ENCODE assay signal across 15 mouse cellular contexts in the genomic region with DNA sequence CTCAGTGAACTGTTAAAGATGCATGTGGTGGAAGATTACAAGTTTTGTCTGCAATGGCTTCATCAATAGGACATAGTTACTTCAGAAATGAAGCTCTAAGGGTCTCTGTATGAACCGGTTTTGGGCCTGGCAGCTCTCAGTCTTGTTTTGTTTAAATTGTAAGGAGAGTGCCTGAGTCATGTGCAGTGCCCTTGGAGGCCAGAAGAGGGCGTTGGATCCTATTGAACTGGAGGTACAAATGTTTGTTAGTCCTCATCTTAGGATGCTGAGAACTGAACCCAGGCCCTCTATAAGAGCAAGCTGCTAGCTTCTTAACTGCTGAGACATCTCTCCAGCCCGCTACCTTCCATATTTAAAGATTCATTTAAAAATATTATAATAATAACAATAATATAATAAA. TPM values are rescaled to one million over a fixed set of nuclear protein-coding genes. Genes with fewer than 3 reads are reported as not detected.
DNase-seq lines count a peak whose midpoint lies in the region; ATAC-seq and TF ChIP-seq lines count a peak whose summit lies in the region.
"Had no signal": no experiment of that assay in that cellular context is flagged by ENCODE, and none has a peak within 500 bp of the region (broad histone marks: within the 10 kb centered on the region; RNA-seq: fewer than 3 reads in every experiment).

No protein-coding gene starts in this region.

- peaks cover 16% of the 10 kb centered on the region; the same call in 1 of the 2 replicates for H3K4me1 ChIP-seq in liver, adult 2 months (ENCODE audit: control insufficient read depth, insufficient read depth, low read length)
- H3K4me1 ChIP-seq in CH12.LX (ENCODE audit: control insufficient read depth in 1 of 2, insufficient read depth in 2 of 2): peaks cover 0 to 17% of the 10 kb centered on the region in 2 experiments; a peak in 2 of 4 replicates
- H3K4me1 ChIP-seq in forebrain, embryonic 16.5 days (replicated peaks; ENCODE audit: control insufficient read depth, insufficient read depth, low read length): peaks cover 20% of the 10 kb centered on the region

- no peak overlapping the region for H3K27ac ChIP-seq in liver, adult 2 months (replicated peaks; ENCODE audit: insufficient read depth, low read depth, low read length)
- no peak overlapping the region for H3K27ac ChIP-seq in CH12.LX (ENCODE audit: insufficient read depth, low read depth)
- no peak overlapping the region for H3K27ac ChIP-seq in forebrain, embryonic 16.5 days (ENCODE audit: low read length)
- H3K27ac ChIP-seq: liver, embryonic 13.5 days; stomach, embryonic 15.5 days had no signal

- TF ChIP-seq POLR2A in liver, adult 2 months (IDR thresholded peaks at IDR 0.05; ENCODE audit: extremely low read depth, insufficient read depth, low read length): no peak
- no peak for TF ChIP-seq POLR2A in CH12.LX (IDR thresholded peaks at IDR 0.05; ENCODE audit: low read depth, low read length)
- TF ChIP-seq POLR2A in brain, embryonic 14.5 days (IDR thresholded peaks at IDR 0.05; ENCODE audit: borderline replicate concordance, extremely low read depth, insufficient read depth, insufficient read length, poor library complexity, severe bottlenecking): no peak

- no peaks in the 10 kb centered on the region for H3K36me3 ChIP-seq in liver, adult 2 months (ENCODE audit: control insufficient read depth, insufficient read depth, low read length)
- peaks cover 2 to 13% of the 10 kb centered on the region in 2 experiments for H3K36me3 ChIP-seq in CH12.LX (replicated peaks in 1 of 2; ENCODE audit: control insufficient read depth in 1 of 2, insufficient read depth in 1 of 2, low read length in 1 of 2)
- H3K36me3 ChIP-seq in forebrain, embryonic 16.5 days (ENCODE audit: control insufficient read depth, insufficient read depth): no peaks in the 10 kb centered on the region
- H3K36me3 ChIP-seq: liver, embryonic 13.5 days; stomach, embryonic 15.5 days had no signal

- TF ChIP-seq CTCF in liver, adult 2 months (IDR thresholded peaks at IDR 0.05; ENCODE audit: low read depth, low read length): peak; percentile 37; the same call in 1 of the 2 replicates
- TF ChIP-seq CTCF in CH12.LX (conservative IDR thresholded peaks at IDR 0.05 in 1 of 2, IDR thresholded peaks at IDR 0.05 in 1 of 2; ENCODE audit: low read depth in 2 of 2, low read length in 2 of 2): peak in 1 of 2 experiments; percentile 36; a peak in 1 of 4 replicates
- TF ChIP-seq CTCF in brain, embryonic 14.5 days (IDR thresholded peaks at IDR 0.05; ENCODE audit: borderline replicate concordance, extremely low read depth, insufficient read depth, insufficient read length): 0 out of 2 replicates have a peak, but pooled peaks have one; percentile 24

- peak; percentile 60 for DNase-seq in CD4-positive, CD25-positive, alpha-beta regulatory T cell, adult 2 months (ENCODE audit: low read depth, low spot score)
- no peak for DNase-seq in liver, adult 2 months (ENCODE audit: extremely low read depth, low read depth, low spot score)
- DNase-seq in liver (no peak), CH12.LX (ENCODE audit: extremely low read depth) (no peak)
- DNase-seq in brain, embryonic 14.5 days (ENCODE audit: low read depth): no peak
- no peak for DNase-seq in cerebellum, adult 11 months
- DNase-seq: cerebellum, adult 8-10 months; heart, postnatal 36 days; liver, embryonic 13.5 days; right cerebral cortex, postnatal 14 days had no signal

- 65% methylated on average over 3 of the region's 3 CpGs for WGBS in liver, adult 2 months
- 60% methylated on average over 3 of the region's 3 CpGs for WGBS in forebrain, embryonic 16.5 days

- no peaks in the 10 kb centered on the region for H3K27me3 ChIP-seq in liver, adult 2 months (ENCODE audit: control insufficient read depth, insufficient read depth, low read length)
- no peaks in the 10 kb centered on the region for H3K27me3 ChIP-seq in CH12.LX (replicated peaks)
- H3K27me3 ChIP-seq in forebrain, embryonic 16.5 days (replicated peaks; ENCODE audit: control insufficient read depth, insufficient read depth, low read length): peaks cover 10% of the 10 kb centered on the region

- H3K4me2 ChIP-seq in CH12.LX (ENCODE audit: insufficient read depth, low read depth, poor library complexity, severe bottlenecking): no peak overlapping the region
- no peak overlapping the region for H3K4me2 ChIP-seq in forebrain, embryonic 16.5 days (ENCODE audit: low read length)
- H3K4me2 ChIP-seq: liver, embryonic 13.5 days; stomach, embryonic 15.5 days had no signal

- no peak for ATAC-seq in CD4-positive, CD25-positive, alpha-beta regulatory T cell, adult 4 months
- ATAC-seq in forebrain, embryonic 16.5 days: no peak

- TF ChIP-seq RAD21 in CH12.LX (IDR thresholded peaks at IDR 0.05; ENCODE audit: low read depth, low read length): peak; percentile 1

- no peak overlapping the region for H3K9ac ChIP-seq in liver, adult 2 months (ENCODE audit: low read depth, low read length)
- H3K9ac ChIP-seq in CH12.LX (ENCODE audit: insufficient read depth, low read depth): no peak overlapping the region
- H3K9ac ChIP-seq in forebrain, embryonic 16.5 days (replicated peaks; ENCODE audit: low read depth, low read length): no peak overlapping the region
- H3K9ac ChIP-seq: liver, embryonic 13.5 days; stomach, embryonic 15.5 days had no signal

- H3K79me2 ChIP-seq in liver, adult 2 months (ENCODE audit: control insufficient read depth, insufficient read depth, low read length): no peaks in the 10 kb centered on the region
- H3K79me2 ChIP-seq in CH12.LX (replicated peaks; ENCODE audit: control insufficient read depth, extremely low read depth, insufficient read depth, poor library complexity, severe bottlenecking): no peaks in the 10 kb centered on the region

- no peak overlapping the region for H3K4me3 ChIP-seq in liver, adult 2 months (ENCODE audit: insufficient read depth, low read depth, low read length)
- H3K4me3 ChIP-seq in CH12.LX (replicated peaks in 1 of 3; ENCODE audit: low read depth in 2 of 3, low read length in 2 of 3, poor library complexity in 1 of 3): no peak overlapping the region
- H3K4me3 ChIP-seq in forebrain, embryonic 16.5 days (replicated peaks; ENCODE audit: low read length): no peak overlapping the region
- H3K4me3 ChIP-seq: liver, embryonic 13.5 days; megakaryocyte, embryonic 14.5 days; stomach, embryonic 15.5 days had no signal

- TF ChIP-seq EP300 in CH12.LX (IDR thresholded peaks at IDR 0.05; ENCODE audit: low read length): no peak

- in situ Hi-C loops in CH12.LX (cut with MboI; ENCODE audit: low pct_ligation_motif_present, low pct_unique_long_range_greater_than_20kb, low sequenced_read_pairs): no loop called here

- peaks cover 21% of the 10 kb centered on the region for H3K9me3 ChIP-seq in CH12.LX (replicated peaks; ENCODE audit: low read length)
- H3K9me3 ChIP-seq in forebrain, embryonic 16.5 days (ENCODE audit: control insufficient read depth, low read length): no peaks in the 10 kb centered on the region
- H3K9me3 ChIP-seq: liver, embryonic 13.5 days; stomach, embryonic 15.5 days had no signal

- dilution Hi-C loops in CH12.LX (cut with MboI; ENCODE audit: extremely low pct_ligation_motif_present, extremely low pct_unique_long_range_greater_than_20kb, low sequenced_read_pairs): no loop called here

TF ChIP-seq in CH12.LX, 34 proteins besides CTCF, POLR2A, EP300 and RAD21:
- TF ChIP-seq SMC3 (IDR thresholded peaks at IDR 0.05; ENCODE audit: low read depth, low read length) (peak; percentile 10; the same call in 1 of the 2 replicates), JUND (conservative IDR thresholded peaks at IDR 0.05; ENCODE audit: low read depth, low read length) (no peak), USF2 (conservative IDR thresholded peaks at IDR 0.05; ENCODE audit: low read depth, low read length) (no peak)
TF ChIP-seq in CH12.LX: peak in this region for 1.

RNA-seq across cellular contexts. Expression of a gene that starts 2.3 kb away (rescaled TPM):
- 1 to 10 TPM; 3.8 to 6.2 TPM for polyA plus RNA-seq in CD4-positive, CD25-positive, alpha-beta regulatory T cell, adult 4 months (2017; shearing (Covaris generic))
- total RNA-seq in liver, adult 2 months (2014; rRNA removed): 3.3 and 3.8 TPM in 2 replicates
- polyA plus RNA-seq in liver, adult 2 months (2012; rRNA removed): 1.4 and 2.2 TPM in 2 replicates
- 4.7 and 5.3 TPM in 2 replicates for total RNA-seq in CH12.LX (2012; rRNA removed)
- total RNA-seq in CH12.LX (2014; rRNA removed): 3.4 and 3.6 TPM in 2 replicates
- 3.4 and 3.8 TPM in 2 replicates for polyA plus RNA-seq in CH12.LX (2012; ENCODE audit: insufficient read length, low read depth)
- polyA plus RNA-seq in brain, embryonic 14.5 days (2012; rRNA removed): 3.9 and 5.4 TPM in 2 replicates
- 5.4 and 6.2 TPM in 2 replicates for polyA plus RNA-seq in forebrain, embryonic 16.5 days (2015; fragmentation: Nextera tagmentation; extraction: Ambion mirVana)

RNA-seq across cellular contexts. Expression of a gene that starts 15.7 kb away (rescaled TPM):
- not detected for polyA plus RNA-seq in CD4-positive, CD25-positive, alpha-beta regulatory T cell, adult 4 months (2017; shearing (Covaris generic))
- total RNA-seq in liver, adult 2 months (2014; rRNA removed): under 0.01 TPM in 1 of 2 replicates, not detected in the other
- polyA plus RNA-seq in liver, adult 2 months (2012; rRNA removed): not detected in 2 replicates
- not detected in 2 replicates for total RNA-seq in CH12.LX (2012; rRNA removed)
- total RNA-seq in CH12.LX (2014; rRNA removed): not detected in 2 replicates
- polyA plus RNA-seq in CH12.LX (2012; ENCODE audit: insufficient read length, low read depth): not detected in 2 replicates
- 0.44 and 1.2 TPM in 2 replicates for polyA plus RNA-seq in brain, embryonic 14.5 days (2012; rRNA removed)
- polyA plus RNA-seq in forebrain, embryonic 16.5 days (2015; fragmentation: Nextera tagmentation; extraction: Ambion mirVana): 0.73 and 0.87 TPM in 2 replicates
- total RNA-seq: granulocyte monocyte progenitor cell, adult 5-6 weeks; heart, postnatal 36 days had no signal
- polyA plus RNA-seq: liver, embryonic 13.5 days had no signal

RNA-seq across cellular contexts. Expression of a gene that starts 31.6 kb away (rescaled TPM):
- polyA plus RNA-seq in CD4-positive, CD25-positive, alpha-beta regulatory T cell, adult 4 months (2017; shearing (Covaris generic)): 10 to 100 TPM; 21.2 to 22.4 TPM
- 2.1 and 2.2 TPM in 2 replicates for total RNA-seq in liver, adult 2 months (2014; rRNA removed)
- polyA plus RNA-seq in liver, adult 2 months (2012; rRNA removed): 0.60 and 0.70 TPM in 2 replicates
- 6.4 and 7.5 TPM in 2 replicates for total RNA-seq in CH12.LX (2012; rRNA removed)
- 22.0 and 24.9 TPM in 2 replicates for total RNA-seq in CH12.LX (2014; rRNA removed)
- 16.0 and 17.1 TPM in 2 replicates for polyA plus RNA-seq in CH12.LX (2012; ENCODE audit: insufficient read length, low read depth)
- 3.1 and 3.4 TPM in 2 replicates for polyA plus RNA-seq in brain, embryonic 14.5 days (2012; rRNA removed)
- polyA plus RNA-seq in forebrain, embryonic 16.5 days (2015; fragmentation: Nextera tagmentation; extraction: Ambion mirVana): 4.6 and 5.5 TPM in 2 replicates

RNA-seq across cellular contexts. Expression of a gene that starts 32.3 kb away (rescaled TPM):
- 10 to 100 TPM; 12.7 to 13.8 TPM for polyA plus RNA-seq in CD4-positive, CD25-positive, alpha-beta regulatory T cell, adult 4 months (2017; shearing (Covaris generic))
- 1.0 and 1.6 TPM in 2 replicates for total RNA-seq in liver, adult 2 months (2014; rRNA removed)
- 1.7 and 2.3 TPM in 2 replicates for polyA plus RNA-seq in liver, adult 2 months (2012; rRNA removed)
- total RNA-seq in CH12.LX (2012; rRNA removed) (7.3 TPM in 2 replicates), CH12.LX (2014; rRNA removed) (6.6 and 7.2 TPM in 2 replicates)
- 8.5 and 18.7 TPM in 2 replicates for polyA plus RNA-seq in CH12.LX (2012; ENCODE audit: insufficient read length, low read depth)
- 22.3 and 24.8 TPM in 2 replicates for polyA plus RNA-seq in brain, embryonic 14.5 days (2012; rRNA removed)
- polyA plus RNA-seq in forebrain, embryonic 16.5 days (2015; fragmentation: Nextera tagmentation; extraction: Ambion mirVana): 16.5 and 17.1 TPM in 2 replicates
